Comparison of ENCODE assay signal across 8 mouse cellular contexts in the genomic region with DNA sequence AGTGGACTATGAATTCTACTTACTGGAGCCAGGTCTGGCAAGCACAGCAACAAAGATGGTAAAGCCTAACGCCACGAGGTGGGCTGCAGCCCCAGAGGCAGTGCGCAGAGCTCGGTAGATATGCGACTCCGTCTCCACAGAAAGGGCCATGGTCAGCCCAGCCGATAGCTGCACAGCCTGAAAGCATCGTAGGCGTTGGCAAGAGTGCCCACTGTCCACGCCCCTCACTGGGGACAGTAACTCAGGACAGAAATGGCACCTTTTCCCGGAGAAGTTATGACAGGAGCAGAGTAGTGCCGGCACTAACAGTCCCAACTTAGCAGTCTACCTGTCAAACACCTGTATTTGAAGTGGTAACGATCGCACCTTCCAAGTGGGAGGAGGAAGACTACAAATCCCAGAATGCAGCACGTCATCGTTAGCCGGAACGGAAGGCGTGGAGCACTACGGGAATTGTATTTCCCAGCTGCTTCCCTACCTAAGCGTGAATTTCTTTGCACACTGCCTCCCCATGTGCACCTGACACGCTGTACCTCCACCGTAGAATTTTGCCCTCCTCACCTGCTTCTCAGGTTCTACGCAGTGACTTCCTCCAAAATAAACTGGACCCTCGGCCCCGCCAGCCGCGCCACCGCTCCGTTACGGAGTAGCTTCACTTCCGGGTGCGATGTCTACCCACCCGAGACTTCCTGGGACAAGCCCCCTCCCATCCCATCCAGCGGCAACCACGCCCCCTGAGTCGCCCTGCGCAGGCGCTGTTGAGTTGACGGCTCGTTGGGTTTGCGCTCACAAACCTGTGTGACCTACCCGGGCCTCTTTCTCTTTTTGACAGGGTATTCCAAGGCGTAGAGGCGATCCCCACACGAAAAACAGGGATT. TPM values are rescaled to one million over a fixed set of nuclear protein-coding genes. Genes with fewer than 3 reads are reported as not detected.
DNase-seq lines count a peak whose midpoint lies in the region; ATAC-seq and TF ChIP-seq lines count a peak whose summit lies in the region.

A gene (minus strand): TSS at position 720 of the 878 bp plus-strand sequence.
A gene (plus strand): TSS at position 753 of the 878 bp plus-strand sequence.

- peak; percentile 80 for TF ChIP-seq POLR2A in bone marrow macrophage, adult 2 months (IDR thresholded peaks at IDR 0.05; ENCODE audit: borderline replicate concordance, low read depth, low read length)
- TF ChIP-seq POLR2A in embryonic fibroblast, embryonic 13.5 days (IDR thresholded peaks at IDR 0.05; ENCODE audit: low read depth, low read length) = peak; percentile 70

- TF ChIP-seq CTCF in bone marrow macrophage, adult 2 months (IDR thresholded peaks at IDR 0.05; ENCODE audit: low read depth, low read length) = no peak
- TF ChIP-seq CTCF in embryonic fibroblast, embryonic 13.5 days (IDR thresholded peaks at IDR 0.05; ENCODE audit: borderline replicate concordance, insufficient read depth, low read length) = no peak

- H3K27me3 ChIP-seq in kidney, embryonic 15.5 days = no peaks in the 10 kb centered on the region

- peaks cover 11% of the 10 kb centered on the region for H3K4me1 ChIP-seq in bone marrow macrophage, adult 2 months (ENCODE audit: control insufficient read depth, insufficient read depth, low read length)
- H3K4me1 ChIP-seq in embryonic fibroblast, embryonic 13.5 days (ENCODE audit: control insufficient read depth, insufficient read depth, low read length) = peaks cover 4% of the 10 kb centered on the region; the same call in 1 of the 2 replicates
- peaks cover 43% of the 10 kb centered on the region for H3K4me1 ChIP-seq in kidney, embryonic 15.5 days

- DNase-seq in A20 (ENCODE audit: low read depth, low spot score) = peak; percentile 96
- DNase-seq in heart, adult 9 months (ENCODE audit: low spot score in 2 of 2) = peak; percentile 93 to 96
- DNase-seq in liver = peak; percentile 91
- DNase-seq in spleen, postnatal 4 days (ENCODE audit: low spot score in 2 of 2) = peak; percentile 89 to 92

- H3K9ac ChIP-seq in kidney, embryonic 15.5 days = peak within 1 kb of the TSS; percentile 69

- peak within 1 kb of the TSS; percentile 32 for H3K27ac ChIP-seq in bone marrow macrophage, adult 2 months (ENCODE audit: insufficient read depth, low read depth, low read length)
- no peak within 1 kb of the TSS for H3K27ac ChIP-seq in embryonic fibroblast, embryonic 13.5 days (ENCODE audit: insufficient read depth, low read length)
- peak within 1 kb of the TSS; percentile 81 for H3K27ac ChIP-seq in kidney, embryonic 15.5 days

- H3K4me2 ChIP-seq in kidney, embryonic 15.5 days = peak within 1 kb of the TSS; percentile 85

- peak within 1 kb of the TSS; percentile 67 for H3K4me3 ChIP-seq in bone marrow macrophage, adult 2 months (ENCODE audit: insufficient read depth, low read length)
- H3K4me3 ChIP-seq in embryonic fibroblast, embryonic 13.5 days (ENCODE audit: insufficient read depth, low read length) = peak within 1 kb of the TSS; percentile 62
- H3K4me3 ChIP-seq in kidney, embryonic 15.5 days (replicated peaks) = peak within 1 kb of the TSS; percentile 84

- H3K36me3 ChIP-seq in kidney, embryonic 15.5 days = peaks cover 59% of the 10 kb centered on the region

- peak; percentile 85 for ATAC-seq in kidney, embryonic 15.5 days (replicated peaks; ENCODE audit: low FRiP score)
- ATAC-seq in monocyte, adult 5-6 weeks (replicated peaks; ENCODE audit: insufficient number of reproducible peaks, low FRiP score, low TSS enrichment, poor library complexity, severe bottlenecking) = peak; percentile 82

- no peaks in the 10 kb centered on the region for H3K9me3 ChIP-seq in kidney, embryonic 15.5 days (replicated peaks)

- WGBS in kidney, embryonic 15.5 days = under 1% methylated on average over 46 of the region's 46 CpGs

RNA-seq across cellular contexts. Expression of the first gene that starts in this region (rescaled TPM):
- 18.9 and 30.6 TPM in 2 replicates for polyA plus RNA-seq in bone marrow macrophage, adult 2 months (2012; ENCODE audit: insufficient read depth, insufficient read length, missing spikeins)
- 14.4 and 18.3 TPM in 2 replicates for polyA plus RNA-seq in embryonic fibroblast, embryonic 13.5 days (2011; ENCODE audit: insufficient read length, low read depth, missing spikeins)
- polyA plus RNA-seq in kidney, embryonic 15.5 days (2015; fragmentation: Nextera tagmentation; extraction: Ambion mirVana) = 31.5 and 33.9 TPM in 2 replicates
- 8.0 to 27.2 TPM (median 14.4 TPM) in 3 replicates for total RNA-seq in monocyte, adult 5-6 weeks (2017)

RNA-seq across cellular contexts. Expression of the second gene that starts in this region (rescaled TPM):
- polyA plus RNA-seq in bone marrow macrophage, adult 2 months (2012; ENCODE audit: insufficient read depth, insufficient read length, missing spikeins) = 19.9 and 22.5 TPM in 2 replicates
- polyA plus RNA-seq in embryonic fibroblast, embryonic 13.5 days (2011; ENCODE audit: insufficient read length, low read depth, missing spikeins) = 16.7 and 18.9 TPM in 2 replicates
- 44.4 and 46.8 TPM in 2 replicates for polyA plus RNA-seq in kidney, embryonic 15.5 days (2015; fragmentation: Nextera tagmentation; extraction: Ambion mirVana)
- total RNA-seq in monocyte, adult 5-6 weeks (2017) = 17.4 to 20.5 TPM (median 18.7 TPM) in 3 replicates
